Mouse (Mus musculus) kidney, embryonic 15.5 days (tissue): ENCODE data around the gene Gm49403. TPM values are rescaled to one million over a fixed set of nuclear protein-coding genes. Genes with fewer than 3 reads are reported as not detected.
A peak's percentile ranks its signal among the peaks of the same experiment; 100 is the strongest.
"Not testable (repeated sequence)": the region's sequence is repeated elsewhere in the genome, so short reads cannot be mapped to it uniquely, and the experiment has no call there.

Source experiments
- ATAC-seq: fragments of 200-750 bp; cut with Nextera tagmentation; replicated peaks from 2 replicates; pipeline ENCODE4 v1.8.0; 2017; ENCODE audit warnings: moderate TSS enrichment; ENCODE audit not compliant: low FRiP score
- H3K27ac ChIP-seq: fragments of 300-500 bp; sonication (generic); 2 replicates; pipeline ENCODE4 v1.5.1; 2015; ENCODE audit warnings: mild to moderate bottlenecking, inconsistent platforms
- H3K27me3 ChIP-seq: fragments of 300-500 bp; sonication (generic); 2 replicates; pipeline ENCODE4 v1.6.1; 2015; ENCODE audit warnings: inconsistent platforms
- H3K36me3 ChIP-seq: fragments of 300-500 bp; sonication (generic); 2 replicates; pipeline ENCODE4 v1.6.1; 2015; ENCODE audit warnings: inconsistent platforms
- H3K4me1 ChIP-seq: fragments of 300-500 bp; sonication (generic); 2 replicates; pipeline ENCODE4 v1.6.1; 2015; ENCODE audit warnings: inconsistent platforms
- H3K4me2 ChIP-seq: fragments of 300-500 bp; sonication (generic); 2 replicates; pipeline ENCODE4 v1.6.1; 2015; ENCODE audit warnings: moderate library complexity, mild to moderate bottlenecking, inconsistent platforms
- H3K4me3 ChIP-seq: fragments of 300-500 bp; sonication (generic); replicated peaks from 2 replicates; pipeline ENCODE4 v1.5.1; 2015; ENCODE audit warnings: mild to moderate bottlenecking, inconsistent platforms
- H3K9ac ChIP-seq: fragments of 300-500 bp; sonication (generic); 2 replicates; pipeline ENCODE4 v1.6.1; 2015; ENCODE audit warnings: mild to moderate bottlenecking, inconsistent platforms
- H3K9me3 ChIP-seq: fragments of 300-500 bp; sonication (generic); replicated peaks from 2 replicates; pipeline ENCODE4 v1.6.1; 2016; ENCODE audit warnings: inconsistent platforms
- WGBS: fragments of 180-500 bp; shearing (Covaris S2); methylation state at CpG from one replicate; pipeline ENCODE4 v1.1.7; 2015; ENCODE audit warnings: mixed read lengths; 5-methylcytosine and 5-hydroxymethylcytosine counted together
- polyA plus RNA-seq: library from polyadenylated mRNA; unstranded; fragments of >200 nt; fragmentation: Nextera tagmentation; extraction: Ambion mirVana; gene quantifications from 2 replicates; pipeline ENCODE4 v1.2.1, GENCODE M21; 2015

Gm49403 gene
- polyA plus RNA-seq, 1 experiment from 2014 or later, result not detected

GRCm38 (mm10) chr19:8875031-8875430 is 8.7 kb upstream of the Gm49403 start:
- peaks cover 56% of the 10 kb centered on the region for H3K36me3 ChIP-seq
- no peak overlapping the region for H3K27ac ChIP-seq
- H3K27me3 ChIP-seq, result no peaks in the 10 kb centered on the region
- no peak for ATAC-seq
- H3K4me1 ChIP-seq, result peaks cover 23% of the 10 kb centered on the region
- no peak overlapping the region for H3K9ac ChIP-seq
- 96% methylated on average over 7 of the region's 7 CpGs for WGBS
- no peak overlapping the region for H3K4me3 ChIP-seq
- H3K9me3 ChIP-seq, result no peaks in the 10 kb centered on the region
- H3K4me2 ChIP-seq, result no peak overlapping the region

GRCm38 (mm10) chr19:8880311-8881033 is 3.3 kb upstream of the Gm49403 start, which contains the start of gene Uqcc3:
Uqcc3 (minus strand) TSS chr19:8880923.
- Histone ChIP-seq H3K4me2 (peak within 1 kb of the TSS; percentile 79), H3K27ac (peak within 1 kb of the TSS; percentile 92), H3K4me1 (peaks cover 15% of the 10 kb centered on the region), H3K4me3 (peak within 1 kb of the TSS; percentile 79), H3K9ac (peak within 1 kb of the TSS; percentile 78), H3K9me3 (no peaks in the 10 kb centered on the region), H3K27me3 (no peaks in the 10 kb centered on the region), H3K36me3 (peaks cover 31% of the 10 kb centered on the region)
- under 1% methylated on average over 42 of the region's 42 CpGs for WGBS
- peak; percentile 97 for ATAC-seq

- no peak for ATAC-seq
- 12% methylated on average over 3 of the region's 3 CpGs for WGBS
- H3K4me2 ChIP-seq, result peak overlapping the region; percentile 79
Measured at GRCm38 (mm10) chr19:8881034-8881392, 2.7 kb upstream of the Gm49403 start.

GRCm38 (mm10) chr19:8886916-8887584 is 3.3 kb downstream of the Gm49403 start:
- peak overlapping the region; percentile 56 for H3K4me2 ChIP-seq
- H3K36me3 ChIP-seq, result peaks cover 16% of the 10 kb centered on the region
- H3K9ac ChIP-seq, result no peak overlapping the region
- no peak for ATAC-seq
- H3K27me3 ChIP-seq, result no peaks in the 10 kb centered on the region
- H3K4me3 ChIP-seq, result peak overlapping the region; percentile 72; the same call in 1 of the 2 replicates
- 59% methylated on average over 1 of the region's 1 CpGs for WGBS
- H3K4me1 ChIP-seq, result peaks cover 19% of the 10 kb centered on the region
- H3K27ac ChIP-seq, result peak overlapping the region; percentile 93
- H3K9me3 ChIP-seq, result no peaks in the 10 kb centered on the region

More at GRCm38 (mm10) chr19:8881034-8881392, 2.7 kb upstream of the Gm49403 start:
- H3K4me3 ChIP-seq, result peak overlapping the region; percentile 79
- peaks cover 26% of the 10 kb centered on the region for H3K36me3 ChIP-seq
- H3K9ac ChIP-seq, result peak overlapping the region; percentile 78
- peaks cover 15% of the 10 kb centered on the region for H3K4me1 ChIP-seq
- H3K27me3 ChIP-seq, result no peaks in the 10 kb centered on the region
- H3K27ac ChIP-seq, result peak overlapping the region; percentile 92
- no peaks in the 10 kb centered on the region for H3K9me3 ChIP-seq

GRCm38 (mm10) chr19:8887585-8888463 is 4.1 kb downstream of the Gm49403 start:
- no peak for ATAC-seq
- Histone ChIP-seq H3K4me2 (peak overlapping the region; percentile 56), H3K4me1 (peaks cover 23% of the 10 kb centered on the region), H3K27me3 (no peaks in the 10 kb centered on the region), H3K36me3 (peaks cover 16% of the 10 kb centered on the region), H3K27ac (peak overlapping the region; percentile 93), H3K4me3 (peak overlapping the region; percentile 72), H3K9ac (peak overlapping the region; percentile 78), H3K9me3 (no peaks in the 10 kb centered on the region)
- 14% methylated on average over 19 of the region's 19 CpGs for WGBS

GRCm38 (mm10) chr19:8888511-8889385 is 5.0 kb downstream of the Gm49403 start, which contains the start of the genes 1810009A15Rik and Gm49416:
1810009A15Rik (plus strand) TSS chr19:8888853.
Gm49416 (plus strand) TSS chr19:8888926.
- peak within 1 kb of the TSS; percentile 78 for H3K9ac ChIP-seq
- no peaks in the 10 kb centered on the region for H3K9me3 ChIP-seq
- ATAC-seq, result peak; percentile 94
- H3K27me3 ChIP-seq, result no peaks in the 10 kb centered on the region
- under 1% methylated on average over 58 of the region's 58 CpGs for WGBS
- peak within 1 kb of the TSS; percentile 93 for H3K27ac ChIP-seq
- H3K4me1 ChIP-seq, result peaks cover 28% of the 10 kb centered on the region
- H3K36me3 ChIP-seq, result peaks cover 16% of the 10 kb centered on the region
- H3K4me2 ChIP-seq, result peak within 1 kb of the TSS; percentile 56
- peak within 1 kb of the TSS; percentile 72 for H3K4me3 ChIP-seq

- peak; percentile 63 for ATAC-seq
- Histone ChIP-seq H3K27ac (peak within 1 kb of the TSS; percentile 91), H3K36me3 (peaks cover 43% of the 10 kb centered on the region), H3K4me3 (peak within 1 kb of the TSS; percentile 79), H3K4me2 (peak within 1 kb of the TSS; percentile 80), H3K9me3 (no peaks in the 10 kb centered on the region), H3K4me1 (peaks cover 36% of the 10 kb centered on the region), H3K27me3 (no peaks in the 10 kb centered on the region), H3K9ac (peak within 1 kb of the TSS; percentile 96)
- WGBS, result 2% methylated on average over 54 of the region's 54 CpGs
Measured at GRCm38 (mm10) chr19:8892829-8893766, 9.4 kb downstream of the Gm49403 start, which contains the start of gene Ints5. Ints5 (plus strand) TSS chr19:8893005.

- H3K4me3 ChIP-seq, result no peak overlapping the region
- H3K27me3 ChIP-seq, result no peaks in the 10 kb centered on the region
- no peak for ATAC-seq
- H3K36me3 ChIP-seq, result peaks cover 42% of the 10 kb centered on the region
- 91% methylated on average over 9 of the region's 9 CpGs for WGBS
- H3K9me3 ChIP-seq, result no peaks in the 10 kb centered on the region
- H3K4me2 ChIP-seq, result no peak overlapping the region
- no peak overlapping the region for H3K9ac ChIP-seq
- H3K4me1 ChIP-seq, result peaks cover 43% of the 10 kb centered on the region
- H3K27ac ChIP-seq, result no peak overlapping the region
Measured at GRCm38 (mm10) chr19:8895397-8895960, 11.7 kb downstream of the Gm49403 start.

GRCm38 (mm10) chr19:8896231-8896630 is 12.5 kb downstream of the Gm49403 start:
- not testable (repeated sequence) for H3K27me3 ChIP-seq, H3K4me2 ChIP-seq, H3K9me3 ChIP-seq, H3K9ac ChIP-seq, H3K27ac ChIP-seq, ATAC-seq, H3K4me3 ChIP-seq
- peaks cover 42% of the 10 kb centered on the region for H3K36me3 ChIP-seq
- H3K4me1 ChIP-seq, result peaks cover 43% of the 10 kb centered on the region
- 87% methylated on average over 5 of the region's 5 CpGs for WGBS
